Mouse (Mus musculus): ENCODE data around the gene Gm3636.
"Not testable (repeated sequence)": the region's sequence is repeated elsewhere in the genome, so short reads cannot be mapped to it uniquely, and the experiment has no call there.

The Gm3636 gene

DNA sequence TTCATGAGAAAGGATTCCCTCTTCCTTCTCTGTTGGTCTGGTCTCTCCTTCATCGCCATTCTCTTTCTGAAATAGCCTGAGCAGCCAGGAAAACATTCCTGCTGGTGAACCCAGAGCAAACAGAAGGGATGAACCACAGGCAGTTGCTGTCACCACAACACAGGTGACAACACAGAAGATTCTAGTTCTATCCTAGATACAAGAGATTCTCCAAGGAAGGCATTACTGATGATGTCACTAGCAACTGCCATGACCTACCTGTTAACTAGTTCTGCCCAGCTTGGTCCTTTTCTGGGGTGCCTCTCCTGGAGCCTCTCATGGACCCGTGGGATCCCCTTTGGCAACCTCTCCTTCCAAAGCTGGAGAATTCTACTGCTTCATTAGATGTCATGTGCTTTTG is at the start of gene Gm3636:
TSS of gene Gm3636 (minus strand) at position 101 of the 400 bp plus-strand sequence.
- not testable (repeated sequence) for DNase-seq (ENCODE audit: low spot score in 2 of 2)

GRCm38 (mm10) chr14:6774311-6774710 is 32.2 kb upstream of the Gm3636 start, which contains the start of gene Gm8362:
Gm8362 (minus strand) TSS chr14:6774411.
- not testable (repeated sequence) for DNase-seq (ENCODE audit: low spot score in 2 of 2)

DNA sequence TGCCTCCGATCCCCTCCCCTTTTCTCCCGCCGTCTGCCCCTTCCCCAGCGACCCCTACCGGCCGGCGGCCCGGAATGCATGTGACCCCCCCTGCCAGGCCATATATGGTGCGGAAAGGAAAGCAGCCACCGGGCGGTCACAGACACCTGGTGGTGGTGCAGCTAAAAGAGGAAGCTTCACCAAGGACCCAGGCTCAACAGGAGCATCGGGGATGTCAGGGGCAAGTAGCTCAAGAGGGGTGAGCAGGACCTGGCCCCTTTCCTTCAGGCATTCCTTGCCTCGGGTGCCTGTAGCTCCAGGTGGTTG is 15.1 kb upstream of the Gm3636 start:
- DNase-seq (ENCODE audit: low spot score in 2 of 2): peak in 1 of 2 experiments; percentile 3

GRCm38 (mm10) chr14:6756384-6757230 is 14.5 kb upstream of the Gm3636 start:
- peak; percentile 2 to 3 for DNase-seq (ENCODE audit: low spot score in 2 of 2)

GRCm38 (mm10) chr14:6720151-6720550 is 22.0 kb downstream of the Gm3636 start, which contains the start of gene Gm8050:
Gm8050 (minus strand) TSS chr14:6720251.
- DNase-seq (ENCODE audit: low spot score in 2 of 2): not testable (repeated sequence)
